Mouse (Mus musculus) ES-E14 (cell line): ENCODE measurements around the gene Cbfa2t2. TPM values are rescaled to one million over a fixed set of nuclear protein-coding genes. Genes with fewer than 3 reads are reported as not detected.

Source experiments
- DNase-seq: peaks from one replicate; pipeline ENCODE4 v3.0.0-alpha.2; 2013; ENCODE audit warnings: low read depth, low spot score
- H3K27ac ChIP-seq: 2 replicates; pipeline ENCODE4 v1.5.1; 2012; ENCODE audit warnings: low read depth, mild to moderate bottlenecking, low read length, moderate library complexity, mixed read lengths; ENCODE audit not compliant: poor library complexity, insufficient read depth, severe bottlenecking
- H3K36me3 ChIP-seq: 2 replicates; pipeline ENCODE4 v1.6.1; 2012; ENCODE audit warnings: mild to moderate bottlenecking, low read length, moderate library complexity, mixed read lengths; ENCODE audit not compliant: control insufficient read depth, poor library complexity, insufficient read depth, severe bottlenecking
- H3K4me1 ChIP-seq, 2 experiments: fragments of 150-350 bp in 1 of 2; sonication (generic) in 1 of 2; 2 replicates each; pipeline ENCODE4 v1.6.1; 2012; ENCODE audit warnings: low read length in 2 of 2, mild to moderate bottlenecking in 1 of 2, mixed read lengths in 1 of 2; ENCODE audit not compliant: control insufficient read depth in 2 of 2, insufficient read depth in 2 of 2, poor library complexity in 1 of 2
- H3K4me3 ChIP-seq, 2 experiments: fragments of 150-350 bp in 1 of 2; sonication (generic) in 1 of 2; 2 replicates each; pipeline ENCODE4 v1.5.1; 2012; ENCODE audit warnings: low read length in 2 of 2, low read depth in 1 of 2, mild to moderate bottlenecking in 1 of 2, mixed read lengths in 1 of 2; ENCODE audit not compliant: insufficient read depth in 1 of 2, poor library complexity in 1 of 2, severe bottlenecking in 1 of 2
- H3K9ac ChIP-seq: 2 replicates; pipeline ENCODE4 v1.6.1; 2012; ENCODE audit warnings: low read depth, mild to moderate bottlenecking, low read length, mixed read lengths; ENCODE audit not compliant: poor library complexity, insufficient read depth, severe bottlenecking
- H3K9me3 ChIP-seq: fragments of 150-350 bp; sonication (generic); 2 replicates; pipeline ENCODE4 v1.6.1; 2012; ENCODE audit warnings: low read depth, mild to moderate bottlenecking, low read length; ENCODE audit not compliant: control insufficient read depth, insufficient read depth
- CHD2 ChIP-seq: IDR thresholded peaks from 2 replicates; pipeline ENCODE4 v1.6.1; 2014; ENCODE audit warnings: mild to moderate bottlenecking, low read depth, low read length, inconsistent platforms
- HCFC1 ChIP-seq: IDR thresholded peaks from 2 replicates; pipeline ENCODE4 v1.6.1; 2012; ENCODE audit warnings: low read length, inconsistent platforms, borderline replicate concordance; ENCODE audit not compliant: insufficient read depth
- MAFK ChIP-seq: IDR thresholded peaks from 2 replicates; pipeline ENCODE4 v1.6.1; 2014; ENCODE audit warnings: mild to moderate bottlenecking, low read depth, low read length, inconsistent platforms; ENCODE audit not compliant: insufficient read depth
- ZC3H11A ChIP-seq: IDR thresholded peaks from 2 replicates; pipeline ENCODE4 v1.6.1; 2012; ENCODE audit warnings: low read depth, mild to moderate bottlenecking, inconsistent platforms, low read length, borderline replicate concordance
- ZNF384 ChIP-seq: IDR thresholded peaks from 2 replicates; pipeline ENCODE4 v1.6.1; 2012; ENCODE audit warnings: low read depth, low read length, inconsistent platforms
- in situ Hi-C, 2 experiments: fragments of 600-800 bp; cut with MboI; formaldehyde crosslinking; loops; one replicate each; pipeline ENCODE4 v1.15.1; 2025; ENCODE audit warnings: low sequenced_read_pairs in 2 of 2, inconsistent platforms in 1 of 2; ENCODE audit not compliant: unreplicated experiment in 2 of 2
- total RNA-seq: library from RNA; depleted of rRNA; stranded (reverse); fragments of 300-350 nt; gene quantifications from 2 replicates; pipeline ENCODE4 v1.2.3, GENCODE M21; 2012

Gene Cbfa2t2
- total RNA-seq, 1 experiment, result 37.6 TPM

DNA sequence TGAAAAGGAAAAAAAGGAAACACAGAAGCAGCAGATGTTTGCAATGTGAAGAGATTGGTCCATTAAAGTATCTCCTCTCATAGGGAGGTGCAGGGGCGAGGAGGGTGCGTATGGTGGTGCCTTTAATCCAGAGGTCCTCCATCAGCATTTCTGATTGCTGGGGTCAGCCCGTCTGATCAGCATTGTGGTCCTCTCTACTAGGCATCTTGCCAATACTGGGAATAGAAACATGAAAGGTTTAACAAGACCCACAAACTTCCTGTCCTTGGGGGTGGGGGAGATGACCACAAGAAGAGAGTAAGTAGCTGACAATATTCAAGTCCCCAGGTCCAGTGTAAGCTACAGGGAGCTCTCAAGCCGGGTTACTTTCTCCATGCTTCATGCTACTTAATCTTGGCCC lies 134.4 kb downstream of the Cbfa2t2 start:
- in situ Hi-C loops, result no loop called here
- H3K9me3 ChIP-seq, result no peaks in the 10 kb centered on the region
- peak overlapping the region; percentile 38 to 95; a peak in 2 of 4 replicates for H3K4me3 ChIP-seq
- H3K27ac ChIP-seq, result no peak overlapping the region
- peaks cover 11 to 27% of the 10 kb centered on the region in 2 experiments for H3K4me1 ChIP-seq
- H3K9ac ChIP-seq, result peak overlapping the region; percentile 35; the same call in 1 of the 2 replicates
- peaks cover 2% of the 10 kb centered on the region; the same call in 1 of the 2 replicates for H3K36me3 ChIP-seq
- TF ChIP-seq CHD2, result no peak
- TF ChIP-seq ZNF384, result no peak
- no peak for TF ChIP-seq MAFK
- no peak for TF ChIP-seq ZC3H11A
- TF ChIP-seq HCFC1, result no peak
- DNase-seq, result no peak

DNA sequence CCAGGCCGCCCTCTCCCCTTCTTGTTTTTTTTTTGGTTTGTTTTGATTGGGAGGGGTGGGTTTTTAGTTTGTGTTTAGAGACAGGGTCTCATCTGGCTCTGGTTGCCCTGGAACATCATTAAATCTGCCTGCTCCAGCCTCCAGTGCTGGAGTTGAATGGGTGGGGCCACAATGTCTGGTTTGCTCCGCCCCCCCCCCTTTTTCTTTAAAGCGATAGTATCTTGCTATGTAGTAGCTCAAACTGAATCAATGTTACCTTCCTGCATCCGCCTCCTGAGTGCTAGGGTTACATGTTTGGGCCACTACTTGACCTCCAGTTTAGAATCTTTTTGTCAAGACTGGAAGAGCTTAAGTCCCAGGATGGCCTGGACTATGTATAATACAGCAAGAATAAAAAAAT lies 135.0 kb downstream of the Cbfa2t2 start:
- no peak overlapping the region for H3K9ac ChIP-seq
- no peak overlapping the region for H3K27ac ChIP-seq
- peaks cover 2% of the 10 kb centered on the region; the same call in 1 of the 2 replicates for H3K36me3 ChIP-seq
- no peak for DNase-seq
- no peak for TF ChIP-seq MAFK
- TF ChIP-seq ZC3H11A, result no peak
- no peak for TF ChIP-seq ZNF384
- no peak for TF ChIP-seq CHD2
- no peak for TF ChIP-seq HCFC1
- peaks cover 11 to 25% of the 10 kb centered on the region in 2 experiments for H3K4me1 ChIP-seq
- no peaks in the 10 kb centered on the region for H3K9me3 ChIP-seq
- no peak overlapping the region for H3K4me3 ChIP-seq
- in situ Hi-C loops, result no loop called here

GRCm38 (mm10) chr2:154571976-154572375 lies 135.7 kb downstream of the Cbfa2t2 start:
- Histone ChIP-seq H3K4me1 (peaks cover 12 to 26% of the 10 kb centered on the region in 2 experiments), H3K27ac (no peak overlapping the region), H3K9ac (no peak overlapping the region), H3K9me3 (no peaks in the 10 kb centered on the region), H3K4me3 (no peak overlapping the region), H3K36me3 (peaks cover 2% of the 10 kb centered on the region; the same call in 1 of the 2 replicates)
- TF ChIP-seq MAFK (no peak), HCFC1 (no peak), CHD2 (no peak), ZC3H11A (no peak), ZNF384 (no peak)
- in situ Hi-C loops, result no loop called here
- no peak for DNase-seq

- in situ Hi-C loops, result no loop called here
- H3K4me3 ChIP-seq, result no peak overlapping the region
- TF ChIP-seq HCFC1, result no peak
- TF ChIP-seq ZC3H11A, result no peak
- no peak for TF ChIP-seq MAFK
- TF ChIP-seq CHD2, result no peak
- TF ChIP-seq ZNF384, result no peak
- no peak overlapping the region for H3K9ac ChIP-seq
- H3K27ac ChIP-seq, result no peak overlapping the region
- DNase-seq, result no peak
- H3K36me3 ChIP-seq, result peaks cover 2% of the 10 kb centered on the region; the same call in 1 of the 2 replicates
- H3K9me3 ChIP-seq, result no peaks in the 10 kb centered on the region
- peaks cover 14 to 29% of the 10 kb centered on the region in 2 experiments for H3K4me1 ChIP-seq
Observed at GRCm38 (mm10) chr2:154572996-154573395, 136.7 kb downstream of the Cbfa2t2 start.

DNA sequence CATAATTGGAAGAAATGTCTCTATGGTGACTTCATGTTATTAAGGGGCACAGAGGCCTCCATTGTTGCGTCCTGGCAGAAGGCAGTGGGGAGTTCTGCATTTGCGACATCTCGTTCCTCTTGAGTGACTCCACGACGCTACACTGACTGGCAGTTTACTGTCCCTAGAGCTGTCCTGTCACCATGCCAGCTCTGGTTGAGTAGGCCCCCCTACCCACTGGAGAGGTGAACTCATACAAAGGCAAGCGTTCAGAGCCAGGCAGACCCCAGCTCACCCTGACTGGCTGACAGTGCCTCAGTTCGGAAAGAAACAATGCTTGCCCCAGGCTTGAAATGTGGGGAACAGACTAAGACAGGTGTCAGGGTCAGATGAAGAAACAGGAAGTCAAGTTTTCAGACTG lies 138.0 kb downstream of the Cbfa2t2 start:
- DNase-seq, result no peak
- Histone ChIP-seq H3K4me1 (peaks cover 11 to 24% of the 10 kb centered on the region in 2 experiments), H3K4me3 (no peak overlapping the region), H3K9ac (no peak overlapping the region), H3K9me3 (no peaks in the 10 kb centered on the region), H3K27ac (no peak overlapping the region), H3K36me3 (no peaks in the 10 kb centered on the region)
- in situ Hi-C loops, result no loop called here
- TF ChIP-seq HCFC1, result no peak
